Mouse (Mus musculus) hindbrain, embryonic 10.5 days (tissue): ENCODE results near the gene C1qtnf1. TPM values are rescaled to one million over a fixed set of nuclear protein-coding genes. Genes with fewer than 3 reads are reported as not detected.

ENCODE experiments used
- DNase-seq: peaks from one replicate; pipeline ENCODE4 v3.0.0-alpha.2; 2017; ENCODE audit warnings: low spot score
- H3K27ac ChIP-seq: fragments of 300-500 bp; sonication (generic); 2 replicates; pipeline ENCODE4 v1.5.1; 2016; ENCODE audit warnings: mild to moderate bottlenecking, moderate library complexity
- H3K27me3 ChIP-seq: fragments of 300-500 bp; sonication (generic); 2 replicates; pipeline ENCODE4 v1.6.1; 2016; ENCODE audit warnings: mild to moderate bottlenecking; ENCODE audit not compliant: poor library complexity, insufficient read depth, severe bottlenecking
- H3K36me3 ChIP-seq: fragments of 300-500 bp; sonication (generic); 2 replicates; pipeline ENCODE4 v1.6.1; 2016; ENCODE audit warnings: mild to moderate bottlenecking, moderate library complexity
- H3K4me1 ChIP-seq: fragments of 300-500 bp; sonication (generic); replicated peaks from 2 replicates; pipeline ENCODE4 v1.6.1; 2016; ENCODE audit warnings: mild to moderate bottlenecking
- H3K4me3 ChIP-seq: fragments of 300-500 bp; sonication (generic); 2 replicates; pipeline ENCODE4 v1.5.1; 2016; ENCODE audit warnings: mild to moderate bottlenecking, moderate library complexity
- H3K9me3 ChIP-seq: fragments of 300-500 bp; sonication (generic); 2 replicates; pipeline ENCODE4 v1.6.1; 2016; ENCODE audit warnings: mild to moderate bottlenecking, moderate library complexity
- WGBS: fragments of 180-500 bp; shearing (Covaris S2); methylation state at CpG from one replicate; pipeline ENCODE4 v1.1.7; 2016; 5-methylcytosine and 5-hydroxymethylcytosine counted together
- polyA plus RNA-seq: library from polyadenylated mRNA; unstranded; fragments of >200 nt; fragmentation: Nextera tagmentation; extraction: Ambion mirVana; gene quantifications from 2 replicates; pipeline ENCODE4 v1.2.1, GENCODE M21; 2016

Gene C1qtnf1
- polyA plus RNA-seq, 1 experiment from 2014 or later, result 1.8 TPM

DNA sequence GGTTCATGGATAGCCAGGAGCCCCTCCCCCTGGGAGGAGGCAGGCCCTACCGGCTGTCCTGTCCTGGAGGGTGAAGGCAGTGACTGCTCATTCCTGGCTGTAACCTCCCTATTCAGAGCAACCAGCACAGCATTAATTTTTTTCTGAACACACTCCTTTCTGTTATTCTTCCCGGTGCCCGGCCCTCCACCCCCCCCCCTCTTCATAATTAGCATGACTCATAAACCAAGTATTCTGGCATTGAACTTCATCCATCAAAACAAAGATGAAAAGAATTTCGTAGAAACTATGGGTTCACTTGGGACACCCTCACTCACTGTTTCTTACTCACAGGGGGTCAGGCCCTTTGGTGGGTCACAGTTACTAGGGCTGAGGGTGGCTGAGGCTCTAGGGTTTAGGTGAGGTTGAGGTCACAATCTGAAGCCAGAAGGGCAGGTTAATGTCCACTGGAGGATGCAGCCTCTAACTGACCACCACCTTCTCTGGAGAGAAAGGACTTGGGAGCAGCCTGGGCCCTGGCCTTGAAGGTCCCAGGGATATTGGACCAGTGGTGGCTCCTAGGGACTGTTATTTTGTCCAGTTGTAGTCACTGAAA is 2.4 kb downstream of the C1qtnf1 start:
- peaks cover 39% of the 10 kb centered on the region for H3K27me3 ChIP-seq
- no peaks in the 10 kb centered on the region for H3K36me3 ChIP-seq
- no peak overlapping the region for H3K27ac ChIP-seq
- 60% methylated on average over 4 of the region's 4 CpGs for WGBS
- peaks cover 74% of the 10 kb centered on the region for H3K4me1 ChIP-seq
- H3K9me3 ChIP-seq, result no peaks in the 10 kb centered on the region
- no peak overlapping the region for H3K4me3 ChIP-seq
- no peak for DNase-seq

GRCm38 (mm10) chr11:118431100-118431948 is 3.3 kb downstream of the C1qtnf1 start:
- WGBS, result 80% methylated on average over 16 of the region's 16 CpGs
- no peak for DNase-seq
- peaks cover 74% of the 10 kb centered on the region for H3K4me1 ChIP-seq
- H3K9me3 ChIP-seq, result no peaks in the 10 kb centered on the region
- peaks cover 34% of the 10 kb centered on the region for H3K27me3 ChIP-seq
- H3K36me3 ChIP-seq, result no peaks in the 10 kb centered on the region
- peak overlapping the region; percentile 59 for H3K27ac ChIP-seq
- no peak overlapping the region for H3K4me3 ChIP-seq

DNA sequence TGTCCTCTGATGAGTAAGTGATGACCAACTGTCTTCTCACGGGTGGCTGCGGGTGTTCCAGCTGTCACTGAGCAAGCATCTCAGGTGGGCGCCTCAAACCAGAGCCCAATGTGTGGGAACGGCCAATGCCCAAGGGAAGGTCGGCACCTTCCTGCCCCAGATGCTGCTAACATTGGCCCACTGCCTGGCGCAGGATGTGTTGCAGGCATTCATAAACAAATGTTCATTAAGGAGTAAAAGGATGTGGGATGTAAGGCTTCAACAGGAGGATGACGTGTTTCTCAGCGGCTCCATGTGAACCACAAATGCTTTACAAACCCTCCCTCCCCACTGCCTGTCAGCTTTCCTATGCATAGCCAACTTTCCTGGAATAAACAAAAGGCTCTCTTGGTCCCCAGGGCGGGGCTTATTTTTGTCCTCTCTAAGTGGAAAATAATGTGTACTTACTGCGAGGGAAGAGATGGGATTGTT is 5.4 kb downstream of the C1qtnf1 start:
- Histone ChIP-seq H3K27ac (peak overlapping the region; percentile 23; the same call in 1 of the 2 replicates), H3K36me3 (no peaks in the 10 kb centered on the region), H3K27me3 (peaks cover 31% of the 10 kb centered on the region), H3K4me3 (peak overlapping the region; percentile 23), H3K9me3 (no peaks in the 10 kb centered on the region), H3K4me1 (peaks cover 73% of the 10 kb centered on the region)
- DNase-seq, result no peak
- WGBS, result 77% methylated on average over 10 of the region's 10 CpGs

DNA sequence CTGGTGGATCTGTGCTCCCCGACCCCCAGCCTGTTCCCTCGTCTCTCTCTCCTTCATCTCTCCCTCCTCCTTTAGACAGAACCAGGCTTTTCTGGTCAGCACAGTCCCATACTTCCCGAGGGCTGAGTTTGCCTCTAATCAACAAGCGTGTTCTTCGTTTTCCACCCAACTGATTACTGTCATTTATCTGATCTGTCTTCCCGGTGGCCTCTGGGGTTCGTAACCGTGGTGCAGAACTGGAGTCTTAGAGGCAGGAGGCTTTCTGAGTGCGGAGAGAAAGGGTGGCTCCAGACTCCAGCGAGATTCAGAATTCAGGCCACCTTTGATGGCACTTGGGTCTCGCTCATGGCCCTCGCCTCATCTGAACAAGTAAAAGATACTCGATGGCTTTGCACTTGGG is 6.1 kb downstream of the C1qtnf1 start:
- no peaks in the 10 kb centered on the region for H3K9me3 ChIP-seq
- H3K27me3 ChIP-seq, result peaks cover 26% of the 10 kb centered on the region
- DNase-seq, result no peak
- H3K4me3 ChIP-seq, result peak overlapping the region; percentile 23; the same call in 1 of the 2 replicates
- 59% methylated on average over 13 of the region's 13 CpGs for WGBS
- no peaks in the 10 kb centered on the region for H3K36me3 ChIP-seq
- peak overlapping the region; percentile 23; the same call in 1 of the 2 replicates for H3K27ac ChIP-seq
- peaks cover 73% of the 10 kb centered on the region for H3K4me1 ChIP-seq

DNA sequence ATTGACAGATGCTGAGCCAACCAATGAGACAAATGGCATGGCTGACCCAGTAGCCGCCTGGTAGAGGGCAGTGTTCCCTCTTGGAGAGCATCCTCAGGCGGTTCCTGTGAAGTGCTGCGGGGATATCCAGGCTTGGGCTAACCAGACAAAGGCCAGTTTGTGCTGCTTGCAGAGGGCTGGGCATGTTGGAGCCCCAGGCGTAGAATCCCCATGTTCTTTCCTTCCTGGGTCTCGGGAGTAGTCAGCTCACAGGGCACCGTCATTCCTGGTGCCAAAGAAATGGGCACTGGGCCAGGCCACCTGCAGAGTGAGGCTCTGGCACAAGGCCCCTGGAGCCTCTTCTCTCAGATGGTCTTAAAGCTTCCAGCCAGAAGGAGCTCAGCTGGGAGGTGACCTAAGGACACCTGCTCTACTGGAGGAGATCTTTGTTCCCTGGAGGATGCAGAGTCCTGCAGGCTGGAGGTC is 8.5 kb downstream of the C1qtnf1 start:
- peaks cover 20% of the 10 kb centered on the region for H3K27me3 ChIP-seq
- 40% methylated on average over 6 of the region's 6 CpGs for WGBS
- H3K27ac ChIP-seq, result peak overlapping the region; percentile 71

GRCm38 (mm10) chr11:118438665-118439414 is 10.8 kb downstream of the C1qtnf1 start:
- Histone ChIP-seq H3K9me3 (no peaks in the 10 kb centered on the region), H3K27me3 (peaks cover 28% of the 10 kb centered on the region), H3K27ac (peak overlapping the region; percentile 69), H3K4me1 (peaks cover 53% of the 10 kb centered on the region), H3K36me3 (no peaks in the 10 kb centered on the region), H3K4me3 (no peak overlapping the region)
- no peak for DNase-seq
- WGBS, result 30% methylated on average over 11 of the region's 11 CpGs

More for the DNA sequence above, 8.5 kb downstream of the C1qtnf1 start:
- no peaks in the 10 kb centered on the region for H3K9me3 ChIP-seq
- peak; percentile 36 for DNase-seq
- H3K36me3 ChIP-seq, result no peaks in the 10 kb centered on the region
- H3K4me3 ChIP-seq, result no peak overlapping the region
- H3K4me1 ChIP-seq, result peaks cover 67% of the 10 kb centered on the region

- H3K9me3 ChIP-seq, result no peaks in the 10 kb centered on the region
- no peak for DNase-seq
- H3K4me3 ChIP-seq, result no peak overlapping the region
- H3K4me1 ChIP-seq, result peaks cover 22% of the 10 kb centered on the region
- no peak overlapping the region for H3K27ac ChIP-seq
- no peaks in the 10 kb centered on the region for H3K36me3 ChIP-seq
- H3K27me3 ChIP-seq, result peaks cover 27% of the 10 kb centered on the region
- 86% methylated on average over 13 of the region's 13 CpGs for WGBS
These were observed 14.7 kb downstream of the C1qtnf1 start for GRCm38 (mm10) chr11:118442691-118443090.

DNA sequence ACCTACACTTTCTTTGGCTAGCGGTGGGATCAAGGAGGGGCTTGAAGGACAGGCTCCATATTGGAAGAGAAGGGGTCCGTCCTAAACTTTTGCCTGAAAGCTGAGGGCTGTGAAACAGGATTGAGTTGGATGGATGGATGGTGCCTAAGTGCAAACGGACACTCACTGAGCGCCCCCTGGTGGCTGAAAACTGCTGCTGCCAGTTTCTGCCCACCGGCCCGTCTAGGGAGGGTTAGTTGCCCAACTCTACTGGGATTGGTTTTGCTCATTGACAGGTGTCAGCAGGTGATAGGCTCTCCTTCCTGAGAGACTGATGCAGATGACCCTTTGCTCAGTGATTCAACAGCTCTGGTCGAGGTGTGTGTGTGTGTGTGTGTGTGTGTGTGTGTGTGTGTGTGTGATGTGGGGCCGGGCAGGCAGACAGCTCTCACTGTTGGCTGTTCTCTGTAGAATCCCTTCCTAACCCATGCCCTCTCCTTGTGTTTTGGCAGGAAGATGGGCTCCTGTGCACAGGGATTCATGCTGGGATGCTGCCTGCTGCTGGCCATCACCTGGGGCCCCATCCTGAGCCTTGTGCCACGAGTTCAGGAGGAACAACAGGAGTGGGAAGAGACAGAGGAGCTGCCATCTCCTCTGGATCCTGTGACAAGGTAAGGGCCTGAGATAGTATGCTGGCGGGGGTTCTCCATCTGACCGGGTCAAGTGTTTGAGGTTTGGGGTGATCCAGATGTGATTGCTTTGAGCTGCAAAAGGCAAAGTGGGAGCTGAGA is 15.4 kb downstream of the C1qtnf1 start:
- Histone ChIP-seq H3K4me3 (no peak overlapping the region), H3K36me3 (no peaks in the 10 kb centered on the region), H3K9me3 (no peaks in the 10 kb centered on the region), H3K27me3 (peaks cover 24% of the 10 kb centered on the region), H3K27ac (no peak overlapping the region), H3K4me1 (peaks cover 18% of the 10 kb centered on the region)
- peak; percentile 76 for DNase-seq
- WGBS, result 33% methylated on average over 11 of the region's 11 CpGs

DNA sequence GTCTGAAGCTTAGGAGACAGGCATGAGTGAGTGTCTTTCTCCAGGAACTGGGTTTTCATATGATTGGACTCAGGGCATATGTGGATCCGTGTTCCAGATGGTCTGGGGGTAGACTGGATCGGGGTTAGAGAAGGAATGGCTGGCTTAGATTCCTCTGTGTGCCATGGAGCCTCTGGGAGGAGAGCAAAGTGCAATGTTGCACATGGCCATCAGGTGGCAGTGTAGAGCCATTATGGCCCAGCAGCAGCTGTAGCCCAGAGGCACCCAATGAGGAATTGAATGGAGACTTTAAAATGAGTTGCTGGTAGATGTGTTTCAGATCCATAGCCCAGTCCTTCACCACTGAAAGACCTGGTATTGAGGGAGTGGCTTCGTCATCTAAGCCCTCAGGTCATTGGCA is 17.8 kb downstream of the C1qtnf1 start:
- peak; percentile 81 for DNase-seq
- H3K9me3 ChIP-seq, result no peaks in the 10 kb centered on the region
- no peaks in the 10 kb centered on the region for H3K36me3 ChIP-seq
- H3K4me1 ChIP-seq, result no peaks in the 10 kb centered on the region; the same call in 1 of the 2 replicates
- no peak overlapping the region for H3K4me3 ChIP-seq
- H3K27ac ChIP-seq, result no peak overlapping the region
- H3K27me3 ChIP-seq, result peaks cover 20% of the 10 kb centered on the region
- 23% methylated on average over 3 of the region's 3 CpGs for WGBS

DNA sequence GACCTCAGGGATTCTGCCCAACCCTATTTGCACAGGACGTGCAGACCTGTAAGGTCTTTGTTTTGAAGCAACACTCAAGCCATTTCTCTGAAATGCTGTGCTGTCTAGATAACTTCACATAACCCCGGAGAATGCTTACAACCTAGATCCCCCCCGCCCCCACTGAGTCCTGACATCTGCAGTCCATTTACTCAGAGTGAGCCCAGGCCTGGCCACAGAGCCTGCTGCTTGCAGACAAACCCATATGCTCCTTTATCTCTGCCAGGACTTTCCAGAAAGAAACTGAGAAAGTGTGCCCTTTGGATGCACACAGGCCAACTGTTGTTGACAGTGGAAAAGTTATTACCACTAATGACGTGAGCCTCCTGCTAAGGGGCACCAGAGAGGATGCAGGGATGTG is 19.3 kb downstream of the C1qtnf1 start:
- H3K27me3 ChIP-seq, result peaks cover 20% of the 10 kb centered on the region

DNA sequence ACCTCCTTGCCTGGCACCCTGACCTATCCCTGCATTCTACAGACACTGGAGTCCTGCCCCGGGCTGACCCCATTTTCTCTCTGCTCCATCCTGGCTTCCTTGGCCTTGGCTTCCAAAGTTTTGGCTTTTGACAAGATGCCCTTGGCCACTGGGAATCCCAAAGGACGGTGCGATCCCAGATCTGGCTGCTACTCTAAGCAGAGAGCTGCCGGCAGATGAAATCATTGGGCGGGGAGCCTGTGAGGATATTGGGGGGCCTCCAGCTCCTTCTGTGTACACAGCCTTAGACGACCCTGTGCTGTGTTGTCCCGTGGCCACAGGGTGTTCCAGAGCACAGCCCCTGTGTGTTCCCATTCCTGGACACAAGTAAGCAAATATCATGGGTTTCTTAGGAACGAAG is 20.4 kb downstream of the C1qtnf1 start:
- Histone ChIP-seq H3K27ac (no peak overlapping the region), H3K36me3 (no peaks in the 10 kb centered on the region), H3K9me3 (no peaks in the 10 kb centered on the region), H3K4me3 (no peak overlapping the region), H3K4me1 (no peaks in the 10 kb centered on the region; the same call in 1 of the 2 replicates), H3K27me3 (peaks cover 17% of the 10 kb centered on the region)
- WGBS, result 84% methylated on average over 8 of the region's 8 CpGs
- DNase-seq, result no peak

More for the DNA sequence above, 19.3 kb downstream of the C1qtnf1 start:
- H3K4me3 ChIP-seq, result no peak overlapping the region
- no peak for DNase-seq
- H3K27ac ChIP-seq, result no peak overlapping the region
- 75% methylated on average over 4 of the region's 4 CpGs for WGBS
- H3K9me3 ChIP-seq, result no peaks in the 10 kb centered on the region
- H3K4me1 ChIP-seq, result no peaks in the 10 kb centered on the region; the same call in 1 of the 2 replicates
- no peaks in the 10 kb centered on the region for H3K36me3 ChIP-seq

- WGBS, result 82% methylated on average over 6 of the region's 6 CpGs
- H3K27me3 ChIP-seq, result peaks cover 1% of the 10 kb centered on the region; the same call in 1 of the 2 replicates
- H3K36me3 ChIP-seq, result no peaks in the 10 kb centered on the region
- no peaks in the 10 kb centered on the region; the same call in 1 of the 2 replicates for H3K4me1 ChIP-seq
- no peaks in the 10 kb centered on the region for H3K9me3 ChIP-seq
- no peak for DNase-seq
- H3K27ac ChIP-seq, result no peak overlapping the region
- H3K4me3 ChIP-seq, result no peak overlapping the region
These were observed 23.2 kb downstream of the C1qtnf1 start for GRCm38 (mm10) chr11:118451211-118451610.
